Mouse (Mus musculus) frontal cortex, adult 2 months (tissue): ENCODE data around the gene Gpr156. TPM values are rescaled to one million over a fixed set of nuclear protein-coding genes. Genes with fewer than 3 reads are reported as not detected.
A peak's percentile ranks its signal among the peaks of the same experiment; 100 is the strongest.
"Not testable (repeated sequence)": the region's sequence is repeated elsewhere in the genome, so short reads cannot be mapped to it uniquely, and the experiment has no call there.

Experiments used
- DNase-seq, 2 experiments: peaks; one replicate each; pipeline ENCODE4 v3.0.0; 2022; ENCODE audit warnings: low spot score in 1 of 2; ENCODE audit errors: extremely low spot score in 1 of 2
- polyA plus RNA-seq: library from polyadenylated mRNA; depleted of rRNA; stranded (reverse); fragments of >200 nt; gene quantifications from 2 replicates; pipeline ENCODE4 v1.2.3, GENCODE M21; 2012

Gpr156 gene
- polyA plus RNA-seq, 1 experiment: 1.0 TPM

DNA sequence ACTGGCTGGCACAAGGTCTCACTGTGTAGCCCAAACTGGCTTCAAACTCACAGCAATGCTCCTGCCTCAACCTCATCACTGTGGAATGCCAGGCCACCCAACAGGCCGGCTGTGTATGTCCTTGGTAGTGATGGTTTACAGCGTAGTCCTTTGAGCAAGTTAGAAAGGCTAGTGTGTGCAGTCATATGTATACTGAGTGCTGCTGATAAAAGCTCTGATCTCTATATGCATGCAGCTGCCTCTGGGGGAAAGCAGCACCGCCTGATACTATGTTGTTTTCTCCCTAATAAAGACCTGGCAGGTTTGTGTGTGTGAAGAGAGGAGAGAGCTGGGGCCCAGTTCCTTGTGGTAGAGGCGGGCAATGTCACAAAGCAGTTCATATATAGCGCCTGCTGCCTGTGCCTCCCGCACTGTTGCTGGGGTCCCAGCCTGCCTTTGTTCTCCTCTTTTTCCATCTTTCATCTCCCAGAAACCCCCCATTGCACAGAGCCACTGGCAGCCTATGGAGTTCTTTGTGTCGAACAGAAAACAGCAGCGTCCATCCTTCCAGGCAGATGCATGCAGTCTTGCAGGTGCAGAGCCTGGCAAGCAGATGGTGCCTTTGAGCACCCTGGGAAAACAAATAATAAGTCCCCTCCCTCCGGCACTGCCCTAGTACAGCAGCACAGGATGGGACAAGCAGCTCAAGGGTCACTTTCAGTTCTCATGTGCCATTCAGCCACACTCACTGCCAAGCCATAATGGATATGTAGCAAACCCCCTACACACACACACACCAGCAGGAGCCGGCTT, 74.5 kb downstream of the Gpr156 start:
- DNase-seq: peak in 1 of 2 experiments; percentile 21

DNA sequence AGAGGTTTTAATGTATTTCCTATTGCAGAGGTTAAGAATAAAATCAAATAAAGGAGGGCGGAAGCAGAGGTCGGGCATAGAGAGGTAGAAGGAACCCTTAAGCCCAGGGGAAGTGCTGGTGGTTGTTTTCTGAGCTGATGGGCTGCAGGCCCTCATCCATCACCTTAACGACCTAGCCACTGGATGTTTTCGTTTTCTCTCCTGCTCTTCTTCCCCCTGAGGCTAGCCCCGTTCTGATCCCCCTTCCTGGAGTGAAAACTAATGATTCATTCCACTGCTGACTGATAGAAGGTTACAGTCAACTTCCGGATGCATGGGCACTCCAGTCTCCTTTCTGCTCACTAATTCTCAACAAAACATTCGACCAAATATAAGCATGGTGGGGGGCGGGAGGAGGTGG, 76.5 kb downstream of the Gpr156 start:
- DNase-seq: no peak

DNA sequence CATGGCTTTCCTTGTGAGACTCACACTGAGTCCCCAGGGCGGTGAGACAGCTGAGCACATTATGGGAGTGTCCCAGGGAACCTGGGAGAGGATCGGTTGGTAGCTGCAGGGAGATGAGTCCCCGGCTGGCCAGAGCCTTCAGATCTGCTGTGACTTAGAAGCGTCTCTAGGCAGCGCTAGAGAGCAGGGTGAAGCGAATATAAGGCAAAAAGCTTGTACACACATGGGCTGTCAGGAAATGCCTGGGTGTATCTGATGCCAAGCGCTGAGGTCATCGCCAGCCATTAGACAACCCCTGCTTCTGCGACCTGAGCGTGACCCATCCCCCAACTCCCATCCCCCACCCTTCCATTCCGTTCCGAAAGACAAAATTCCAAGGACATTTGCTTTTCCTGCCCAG, 78.4 kb downstream of the Gpr156 start:
- peak in 1 of 2 experiments; percentile 70 for DNase-seq

DNA sequence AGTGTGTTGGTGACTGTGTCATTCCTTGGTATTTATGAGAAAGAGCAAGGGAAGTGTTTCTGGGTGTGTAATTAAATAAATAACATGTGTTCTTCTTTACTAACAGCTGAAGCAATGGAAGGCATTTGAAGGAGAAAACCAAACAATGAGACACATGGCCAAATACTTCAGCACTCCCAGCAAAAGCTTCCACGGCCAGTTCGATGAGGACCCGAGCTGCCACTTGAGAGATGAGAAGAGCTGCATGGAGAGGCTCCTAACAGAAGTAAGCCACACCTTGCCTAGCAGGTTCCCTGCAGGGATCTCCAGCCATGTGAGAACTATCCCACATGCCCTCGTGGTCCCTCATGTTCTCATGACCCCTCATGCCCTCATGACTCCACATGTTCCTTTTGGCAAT, 81.5 kb downstream of the Gpr156 start:
- DNase-seq: no peak

DNA sequence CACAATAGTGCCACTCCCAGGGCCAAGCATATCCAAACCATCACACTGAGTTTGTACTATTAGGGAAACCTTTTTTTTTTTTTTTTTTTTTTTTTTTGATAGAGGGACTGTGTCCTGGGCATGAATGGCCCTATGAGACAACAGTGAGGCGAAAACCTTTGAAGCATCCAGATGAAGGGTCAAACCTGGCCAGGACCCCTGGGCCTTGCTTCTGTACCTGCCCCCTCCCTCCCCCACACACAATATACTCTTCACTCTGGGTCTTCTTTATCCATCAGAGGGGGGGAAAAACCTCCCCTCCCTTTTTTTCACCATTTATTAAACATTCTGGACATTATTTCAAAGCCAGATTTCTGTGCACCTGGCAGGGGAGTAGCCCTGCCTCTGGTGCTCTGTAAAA, 83.5 kb downstream of the Gpr156 start:
- DNase-seq: no peak

DNA sequence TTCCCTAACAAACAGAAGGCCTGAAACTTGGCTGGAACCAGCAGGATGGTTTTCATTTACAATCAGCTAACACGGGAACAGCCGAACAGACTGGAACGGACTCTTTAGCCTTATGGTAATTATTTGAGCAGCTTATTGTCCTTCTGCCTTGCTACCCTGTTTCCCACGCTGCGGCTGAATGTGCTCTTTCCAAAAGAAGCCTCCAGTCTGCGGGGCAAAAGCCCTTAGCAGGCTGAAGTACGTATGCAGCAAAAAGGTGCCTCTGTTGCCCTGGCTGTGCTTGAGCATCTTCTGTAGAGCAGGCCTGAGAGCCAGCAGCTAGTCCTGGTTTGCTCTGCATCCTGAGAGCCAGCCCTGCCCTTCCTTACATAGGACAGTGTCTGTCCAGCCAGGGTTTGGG, 83.9 kb downstream of the Gpr156 start:
- DNase-seq: no peak

DNA sequence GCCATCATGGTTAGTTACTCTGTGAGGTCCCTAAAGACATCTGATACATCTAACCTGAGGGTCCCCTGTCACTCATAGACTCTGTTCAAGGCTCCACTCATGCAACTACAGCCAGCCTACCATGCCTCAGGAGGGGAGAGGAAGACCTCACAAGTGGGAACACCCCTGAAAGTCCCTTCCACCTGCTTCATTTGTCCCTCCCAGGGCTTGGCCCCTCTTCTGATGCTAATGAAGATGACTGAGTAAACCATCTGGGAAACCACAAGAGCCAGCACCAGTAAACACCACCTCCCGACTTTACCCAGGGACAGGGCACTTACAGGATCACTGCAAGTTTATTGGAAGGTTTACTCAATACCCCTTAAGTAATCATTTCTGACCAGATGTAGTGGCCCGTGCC, 85.5 kb downstream of the Gpr156 start:
- no peak for DNase-seq

DNA sequence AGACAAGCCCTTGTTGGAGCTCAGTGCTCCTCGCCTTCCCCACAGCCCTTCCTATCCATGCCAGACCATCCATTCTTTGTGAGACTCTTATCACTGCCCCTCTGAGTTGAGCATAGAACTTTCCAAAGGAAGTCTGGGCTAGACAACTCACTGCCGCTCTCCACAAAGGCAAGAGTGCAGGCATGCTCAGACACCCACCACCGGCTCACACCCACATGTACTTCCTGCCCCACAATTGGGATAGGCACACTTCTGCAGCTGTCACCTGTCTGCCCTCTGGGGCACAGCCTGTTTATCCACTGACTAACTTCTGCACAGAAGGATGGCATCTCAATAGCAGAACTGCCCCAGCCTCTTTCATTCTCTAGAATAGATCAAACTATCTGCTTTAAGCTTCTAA, 86.2 kb downstream of the Gpr156 start:
- DNase-seq: no peak

DNA sequence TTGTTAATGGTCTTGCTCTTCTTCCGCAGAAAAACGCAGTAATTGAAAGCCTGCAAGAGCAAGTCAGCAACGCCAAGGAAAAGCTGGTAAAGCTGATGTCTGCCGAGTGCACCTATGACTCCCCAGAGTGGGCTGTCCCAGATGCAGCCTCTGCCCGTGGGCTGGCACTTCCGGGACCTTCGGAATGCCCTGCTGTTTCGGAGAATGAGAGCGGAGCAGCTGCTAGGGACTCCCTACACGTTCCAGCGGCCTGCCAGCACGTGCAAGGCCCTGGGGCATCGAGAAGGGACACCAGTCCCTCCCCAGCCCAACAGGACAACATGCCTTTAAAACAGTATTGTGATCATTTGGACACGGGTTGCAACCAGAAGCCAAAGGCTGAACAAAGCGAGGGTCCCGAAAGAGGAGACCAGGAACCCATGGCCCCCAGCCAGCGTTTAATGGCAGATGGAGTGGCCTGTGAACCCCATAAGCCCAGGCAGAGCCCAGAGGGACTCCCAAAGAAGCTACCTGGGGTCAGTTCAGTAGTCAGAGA, 88.3 kb downstream of the Gpr156 start:
- DNase-seq: no peak

DNA sequence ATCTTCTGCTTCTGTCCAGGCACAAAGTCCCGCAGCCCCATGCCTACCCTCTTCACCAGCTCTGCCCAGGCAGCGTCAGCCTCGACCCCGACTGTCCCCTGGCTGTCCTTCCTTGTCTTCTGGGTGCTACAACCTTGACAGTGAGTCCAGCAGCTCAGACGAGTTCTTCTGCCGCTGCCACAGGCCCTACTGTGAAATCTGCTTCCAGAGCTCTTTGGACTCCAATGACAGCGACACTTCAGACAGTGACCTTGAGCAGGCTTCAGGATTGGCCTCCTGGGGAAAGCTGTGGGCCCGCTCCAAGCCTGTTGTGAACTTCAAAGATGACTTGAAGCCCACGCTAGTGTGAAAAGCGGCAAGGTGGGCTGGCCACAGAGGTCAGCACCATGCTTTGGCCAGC, 89.2 kb downstream of the Gpr156 start:
- no peak for DNase-seq

DNA sequence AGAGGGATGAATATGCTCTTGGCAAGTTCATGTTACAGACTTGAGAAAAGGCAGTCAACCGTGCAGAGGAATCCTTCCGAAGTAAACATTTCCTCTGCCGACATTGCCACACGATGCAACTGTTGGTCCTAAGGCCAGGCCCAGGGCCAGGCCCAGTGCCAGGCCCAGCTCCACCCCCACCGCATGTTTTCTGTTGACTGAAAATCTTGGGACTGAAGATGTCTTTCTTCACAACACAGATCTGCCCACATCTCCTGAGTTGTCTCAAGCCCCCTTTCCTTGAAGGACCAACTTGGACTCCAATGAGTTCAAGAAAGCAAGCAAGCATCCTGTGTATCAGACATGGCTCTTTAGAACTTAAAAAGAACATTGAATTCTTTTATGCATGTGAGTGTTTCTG, 92.1 kb downstream of the Gpr156 start:
- DNase-seq: no peak

DNA sequence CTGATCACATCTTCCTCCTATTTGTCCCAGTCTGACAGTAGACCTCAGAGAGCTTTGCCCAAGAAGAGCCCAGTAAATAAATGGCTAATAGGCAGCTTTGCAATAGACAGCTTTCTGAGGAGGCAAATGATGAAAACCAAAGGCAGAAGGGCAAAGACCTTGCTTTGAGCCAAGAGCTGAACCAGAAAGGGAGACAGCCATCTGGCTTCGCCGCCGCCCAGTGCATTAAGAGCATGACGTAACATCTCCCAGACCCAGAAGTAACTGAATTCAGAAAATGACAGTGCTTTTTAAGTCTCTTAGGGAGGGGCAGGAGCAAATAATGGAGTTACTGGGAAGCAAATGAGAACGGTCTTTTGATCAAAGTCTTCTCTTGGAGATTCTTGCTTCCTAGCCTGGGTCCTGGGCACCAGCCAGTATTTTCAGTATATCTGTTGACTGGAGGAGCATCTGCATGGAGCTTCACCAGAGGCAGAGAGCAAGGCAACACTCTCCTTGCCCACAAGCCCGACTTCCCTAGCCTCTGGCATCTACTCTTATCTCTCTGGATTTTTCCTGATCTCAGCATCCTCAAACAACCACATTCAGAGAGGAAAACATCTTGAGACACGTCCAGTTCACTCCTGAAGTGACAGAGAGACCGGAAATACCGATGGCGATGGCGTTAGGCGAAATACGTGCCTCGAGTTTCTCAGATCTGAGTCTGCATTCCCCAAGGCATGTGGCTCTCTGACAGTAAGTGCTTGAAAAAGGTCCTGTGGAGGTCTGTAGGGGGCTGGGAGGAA, 92.9 kb downstream of the Gpr156 start:
- no peak for DNase-seq

DNA sequence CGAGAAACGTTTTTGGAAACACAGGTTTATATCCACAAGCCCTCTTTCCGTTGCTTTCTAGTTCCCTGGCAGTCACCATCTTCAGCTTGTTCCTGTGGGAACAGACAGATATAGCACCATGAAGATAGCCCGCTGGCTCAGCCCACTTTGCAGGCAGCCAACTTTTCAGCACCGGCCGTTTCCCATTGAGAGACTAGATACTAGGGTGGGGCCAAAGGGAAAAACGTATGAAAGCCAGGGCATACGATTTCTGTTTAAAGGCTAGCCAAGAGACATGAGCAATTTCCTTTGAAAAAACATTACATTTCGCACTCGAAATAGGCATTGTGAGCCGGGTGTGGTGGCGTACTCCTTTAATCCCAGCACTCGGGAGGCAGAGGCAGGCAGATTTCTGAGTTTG, 95.2 kb downstream of the Gpr156 start:
- no peak for DNase-seq

DNA sequence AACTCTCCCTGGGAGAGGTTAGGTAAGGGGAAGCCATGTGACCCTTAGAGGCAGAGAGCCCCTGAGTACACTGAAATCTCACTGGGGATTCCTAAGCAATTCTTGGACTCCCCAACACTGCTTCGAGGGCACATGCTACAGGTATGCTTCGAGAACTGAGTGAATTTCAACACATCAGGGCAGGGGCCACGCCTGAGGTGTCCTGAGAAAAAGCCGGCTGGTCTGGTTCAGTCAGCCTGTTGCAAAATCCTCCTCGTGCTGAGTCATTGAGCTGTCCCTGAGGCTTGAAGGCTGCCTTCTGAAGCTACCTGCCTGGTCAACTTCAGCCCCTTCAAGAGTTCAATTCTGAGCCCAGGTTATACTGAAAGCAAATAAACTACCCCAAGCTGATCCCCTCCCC, 96.1 kb downstream of the Gpr156 start:
- no peak for DNase-seq

DNA sequence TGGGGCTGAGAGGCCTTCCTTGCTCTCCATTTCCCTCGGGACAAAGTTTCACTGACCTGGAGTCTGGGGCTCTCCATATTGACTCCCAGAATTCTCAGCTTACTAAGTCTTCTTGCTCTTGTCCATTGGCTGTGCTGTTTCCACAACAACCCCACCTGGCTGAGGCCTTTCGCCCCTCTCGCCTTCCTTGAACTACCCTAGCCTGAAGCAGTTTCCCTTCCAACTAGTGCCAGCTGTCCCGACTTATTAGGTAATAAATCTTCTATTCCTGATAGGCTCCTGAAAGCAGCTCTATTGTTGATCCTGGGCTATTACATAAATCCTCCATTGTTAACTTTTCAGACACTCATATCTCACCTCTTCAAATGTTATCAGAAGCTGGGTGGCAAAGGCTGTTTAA, 96.6 kb downstream of the Gpr156 start:
- no peak for DNase-seq

DNA sequence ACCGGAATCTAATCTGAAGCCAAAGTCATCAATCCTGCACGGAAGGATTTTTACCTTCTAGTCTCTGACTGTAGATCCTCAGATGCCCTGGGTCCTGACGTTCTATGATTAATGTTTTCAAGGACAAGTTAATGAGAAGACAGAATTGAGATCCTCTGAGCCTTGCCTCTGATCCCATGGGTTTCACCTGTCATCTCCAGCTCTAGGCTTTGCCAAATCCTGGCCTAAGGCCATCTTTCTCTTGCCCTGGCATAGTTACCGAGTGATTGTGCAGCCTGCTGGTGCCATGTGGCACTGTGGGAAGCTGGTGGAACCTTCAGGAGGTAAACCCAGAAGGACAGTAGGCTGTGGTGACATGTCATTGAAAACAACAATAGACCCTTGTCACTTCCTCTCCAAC, 98.7 kb downstream of the Gpr156 start:
- no peak for DNase-seq

DNA sequence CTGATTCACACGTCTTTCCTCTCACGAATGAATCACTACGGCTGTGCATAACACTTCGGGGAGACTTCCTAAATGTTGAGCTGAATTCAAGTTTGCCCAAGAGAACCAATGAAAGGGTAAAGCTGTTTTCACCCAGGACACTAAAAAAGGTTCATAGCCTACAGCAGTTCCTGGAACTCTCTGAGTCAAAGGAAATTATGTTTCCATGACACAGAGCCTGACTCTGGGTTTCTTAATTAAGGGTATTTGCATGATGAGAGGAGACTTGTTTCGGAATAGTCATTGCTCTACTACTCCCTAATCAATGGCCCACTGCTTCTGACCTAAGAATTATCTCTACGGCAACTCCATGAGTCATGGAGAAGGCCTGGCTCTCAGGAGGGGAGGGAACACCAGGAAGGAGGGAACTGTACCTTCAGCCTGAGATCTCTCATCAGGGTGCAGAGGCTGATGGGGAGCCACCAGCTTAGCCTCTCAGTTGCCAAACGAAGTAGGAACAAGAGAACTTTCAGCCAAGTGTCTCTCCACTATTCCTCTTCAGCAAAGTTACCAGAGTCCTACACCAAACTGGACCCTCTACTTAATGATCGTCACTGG, 100.7 kb downstream of the Gpr156 start:
- DNase-seq: no peak

DNA sequence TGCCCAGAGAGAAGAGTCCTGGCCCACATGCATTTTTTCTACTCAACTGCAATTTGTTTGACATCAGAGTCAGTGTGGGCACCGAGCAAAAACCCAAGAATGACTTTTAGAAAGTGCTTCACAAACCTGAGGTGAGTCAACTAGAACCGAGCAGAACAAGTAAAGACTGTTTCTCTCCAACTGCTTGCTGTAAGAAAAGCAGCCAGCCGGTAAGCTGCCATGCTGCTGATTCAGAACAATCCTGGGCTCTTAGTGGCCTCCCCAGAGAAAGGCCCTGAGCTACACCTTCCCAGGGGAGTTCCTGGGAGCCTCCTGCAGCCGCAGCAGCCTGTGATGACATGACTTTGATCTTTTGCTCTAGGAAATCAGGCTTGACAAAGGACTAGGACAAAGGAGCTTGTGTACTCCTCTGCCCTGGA, 101.7 kb downstream of the Gpr156 start:
- DNase-seq: no peak

DNA sequence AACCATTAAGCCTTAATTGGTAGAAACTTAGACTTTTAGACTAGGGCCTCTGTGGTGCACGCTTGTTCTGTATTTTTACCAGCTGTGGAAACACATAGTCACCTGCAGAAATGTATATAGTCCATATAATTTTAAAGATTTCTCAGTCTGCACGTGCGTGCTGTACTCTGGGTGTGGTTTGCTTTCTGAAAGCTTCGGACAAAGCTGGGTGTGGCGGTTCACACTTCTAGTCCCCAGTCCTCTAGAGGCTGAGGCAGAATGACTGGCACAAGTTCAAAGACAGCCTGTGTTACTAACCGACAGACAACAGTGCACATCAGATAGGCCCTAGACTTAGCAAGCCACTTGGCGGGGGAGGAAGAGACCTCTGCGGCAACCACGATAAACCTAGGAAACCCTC, 116.3 kb downstream of the Gpr156 start:
- no peak for DNase-seq

DNA sequence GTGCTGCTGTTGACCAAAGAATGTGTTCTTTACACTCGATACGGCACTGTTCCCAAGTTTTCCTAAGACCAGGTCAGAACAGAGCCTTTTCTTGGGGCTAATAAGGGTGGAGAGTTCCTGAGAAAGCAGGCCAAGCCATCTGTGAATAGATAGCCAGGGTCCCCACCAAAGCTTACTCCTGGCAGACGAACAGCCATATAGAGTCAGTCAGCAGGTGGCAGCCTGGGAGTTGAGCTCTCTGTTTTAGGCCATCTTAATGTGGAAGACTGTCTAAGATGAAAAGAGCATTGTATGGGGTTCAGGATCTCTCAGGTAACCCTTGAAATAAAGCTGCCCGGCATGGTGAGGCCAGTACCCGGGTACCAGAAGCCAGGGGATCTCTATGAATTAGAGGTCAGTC, 116.8 kb downstream of the Gpr156 start:
- DNase-seq: no peak

DNA sequence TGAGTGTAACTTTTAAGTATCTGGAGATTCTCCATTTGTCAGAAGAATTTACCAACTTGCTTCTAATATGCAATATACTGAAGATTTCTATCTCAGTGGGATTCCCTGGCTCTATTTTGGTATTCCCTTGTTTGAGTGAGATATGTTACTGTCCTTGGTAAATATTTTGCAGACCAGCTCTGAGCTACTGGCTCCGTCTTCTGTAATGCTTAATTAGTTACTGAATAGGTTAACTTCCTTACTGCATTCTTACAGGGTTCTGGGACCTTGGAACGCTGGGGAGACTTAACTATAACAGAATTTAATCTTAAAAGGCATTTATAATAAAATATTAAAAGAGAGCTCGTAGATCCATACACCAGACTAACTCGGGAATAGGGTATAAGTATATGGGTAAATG, 121.8 kb downstream of the Gpr156 start:
- not testable (repeated sequence) for DNase-seq
